Mouse (Mus musculus): ENCODE data around the gene Vmn2r59.
"Not testable (repeated sequence)": the region's sequence is repeated elsewhere in the genome, so short reads cannot be mapped to it uniquely, and the experiment has no call there.

Gene Vmn2r59

DNA sequence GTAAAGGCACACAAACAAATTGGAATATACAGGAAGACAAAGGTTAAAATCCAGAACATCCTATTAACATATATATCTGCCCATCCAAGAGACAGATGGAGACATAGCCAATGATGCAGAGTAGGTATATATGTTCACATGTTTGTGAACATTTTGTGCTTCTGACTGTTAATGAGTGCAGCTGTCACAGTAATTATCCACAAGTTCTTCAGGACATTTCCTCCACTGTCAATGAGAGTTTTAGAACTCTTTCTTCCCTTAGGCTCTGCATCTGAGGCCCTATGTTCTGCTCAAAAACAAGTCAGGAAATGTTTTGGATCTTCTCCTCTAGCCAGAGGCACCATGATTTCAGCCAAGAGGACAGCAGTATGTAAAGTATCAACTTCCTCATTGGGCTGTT, at the start of gene Vmn2r59:
Gene Vmn2r59, minus strand, starts transcription at position 101 of the 400 bp plus-strand sequence.
- in situ Hi-C loops (cut with MboI; ENCODE audit: low sequenced_read_pairs) = no loop called here

DNA sequence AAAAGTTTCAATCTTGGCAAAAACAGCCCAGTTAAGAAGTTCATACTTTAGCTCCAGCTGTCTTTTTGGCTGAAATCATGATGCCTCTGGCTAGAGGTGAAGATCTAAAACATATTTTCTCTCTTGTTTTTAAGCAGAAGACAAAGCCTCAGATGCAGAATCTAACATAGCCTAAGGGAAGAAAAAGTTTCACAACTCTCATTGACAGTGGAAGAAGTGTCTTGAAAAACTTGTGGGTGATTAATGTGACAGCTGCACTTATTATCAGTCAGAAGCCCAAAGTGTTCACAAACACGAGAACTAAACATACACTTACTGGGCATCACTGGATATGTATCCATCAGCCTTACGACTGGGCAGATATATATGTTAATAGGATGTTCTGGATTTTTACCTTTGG, 48.6 kb upstream of the Vmn2r59 start, which contains the start of gene Vmn2r60:
Gene Vmn2r60, plus strand, starts transcription at position 301 of the 400 bp plus-strand sequence.
- in situ Hi-C loops (cut with MboI; ENCODE audit: low sequenced_read_pairs) = no loop called here

DNA sequence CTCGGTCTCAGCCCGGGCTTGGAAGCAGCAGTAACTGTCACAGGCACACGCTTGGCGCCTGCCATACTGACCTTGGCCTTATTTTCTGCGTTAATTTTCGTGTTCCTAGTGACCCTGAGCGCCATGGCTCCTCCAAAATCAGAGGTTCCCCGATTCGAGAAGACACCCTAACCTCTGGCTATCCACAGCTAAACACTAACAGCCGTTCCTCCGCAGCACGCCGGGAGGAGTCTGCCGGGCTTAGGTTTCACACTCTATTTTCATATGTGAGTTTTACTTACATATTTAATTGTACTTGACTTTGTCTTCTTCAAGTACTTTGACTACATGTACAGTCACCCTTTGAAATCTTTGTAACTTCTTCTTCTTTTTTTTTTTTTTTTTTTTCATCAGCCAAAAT, 48.2 kb upstream of the Vmn2r59 start:
- in situ Hi-C loops (cut with MboI; ENCODE audit: low sequenced_read_pairs) = not testable (repeated sequence)
